8 mouse cellular contexts compared by ENCODE assay signal in genomic region chr7:144425953-144426352, GRCm38 (mm10). TPM values are rescaled to one million over a fixed set of nuclear protein-coding genes. Genes with fewer than 3 reads are reported as not detected.
DNase-seq lines count a peak whose midpoint lies in the region; ATAC-seq lines count a peak whose summit lies in the region.

No protein-coding gene starts in this region.

- H3K4me2 ChIP-seq in embryonic facial prominence, embryonic 11.5 days (ENCODE audit: low read depth, low read length): no peak overlapping the region

- H3K36me3 ChIP-seq in embryonic facial prominence, embryonic 11.5 days (replicated peaks; ENCODE audit: control insufficient read depth, insufficient read depth, low read depth, low read length): no peaks in the 10 kb centered on the region

- DNase-seq in heart, postnatal 36 days: peak; percentile 51 to 57
- DNase-seq in heart, postnatal 25 days (ENCODE audit: low spot score): no peak
- peak; percentile 72 to 74 for DNase-seq in B cell, adult 2 months
- DNase-seq in adrenal gland, postnatal 14 days: peak; percentile 77
- peak; percentile 72 for DNase-seq in embryonic facial prominence, embryonic 11.5 days (ENCODE audit: low spot score)
- peak; percentile 59 for DNase-seq in induced T-regulatory cell, adult 2 months (ENCODE audit: low read depth)
- peak; percentile 25 to 32 for DNase-seq in thymus, postnatal 36 days

- no peaks in the 10 kb centered on the region for H3K27me3 ChIP-seq in embryonic facial prominence, embryonic 11.5 days (ENCODE audit: control insufficient read depth, insufficient read depth, low read length)

- WGBS in embryonic facial prominence, embryonic 11.5 days: 13% methylated on average over 8 of the region's 8 CpGs

- no peak overlapping the region for H3K4me3 ChIP-seq in embryonic facial prominence, embryonic 11.5 days (ENCODE audit: low read depth, low read length)

- no peak overlapping the region for H3K9ac ChIP-seq in embryonic facial prominence, embryonic 11.5 days (replicated peaks; ENCODE audit: low read length)

- intact Hi-C loops in heart, postnatal 36 days (cut with DNase I): loop anchor here (1.0 to 5.0 kb wide), 2 partner anchors 209 to 354 kb away; no protein-coding TSS in a partner anchor
- intact Hi-C loops in heart, postnatal 25 days (cut with DNase I): loop anchor here (1.0 to 5.0 kb wide), 3 partner anchors 209 to 354 kb away; no protein-coding TSS in a partner anchor

- H3K27ac ChIP-seq in embryonic facial prominence, embryonic 11.5 days (replicated peaks; ENCODE audit: low read depth, low read length): no peak overlapping the region

- H3K9me3 ChIP-seq in embryonic facial prominence, embryonic 11.5 days (replicated peaks; ENCODE audit: control insufficient read depth, low read length): no peaks in the 10 kb centered on the region

- no peaks in the 10 kb centered on the region for H3K4me1 ChIP-seq in embryonic facial prominence, embryonic 11.5 days (ENCODE audit: control insufficient read depth, insufficient read depth, low read length)

- no peak for ATAC-seq in embryonic facial prominence, embryonic 11.5 days (replicated peaks; ENCODE audit: insufficient number of reproducible peaks, low FRiP score, low TSS enrichment, low read depth)
- peak; percentile 63 for ATAC-seq in megakaryocyte progenitor cell, adult 5-6 weeks (replicated peaks; ENCODE audit: poor library complexity)

RNA-seq across cellular contexts. Expression of gene Cttn, which starts 44.9 kb away (rescaled TPM):
- 10 to 100 TPM; 32.2 to 32.4 TPM for total RNA-seq in heart, postnatal 36 days (2021)
- 10 to 100 TPM; 29.5 to 32.4 TPM for total RNA-seq in heart, postnatal 25 days (2021)
- total RNA-seq in adrenal gland, postnatal 14 days (2021): 127 and 136 TPM in 2 replicates
- 162 and 169 TPM in 2 replicates for polyA plus RNA-seq in embryonic facial prominence, embryonic 11.5 days (2014; fragmentation: Nextera tagmentation; extraction: Ambion mirVana)
- total RNA-seq in megakaryocyte progenitor cell, adult 5-6 weeks (2015): 0.73 and 3.1 TPM in 2 replicates
- 7.9 and 13.0 TPM in 2 replicates for total RNA-seq in megakaryocyte progenitor cell, adult 5-6 weeks (2017)
